Mouse (Mus musculus) hindbrain, embryonic 11.5 days (tissue): ENCODE measurements around the gene Ubr7. TPM values are rescaled to one million over a fixed set of nuclear protein-coding genes. Genes with fewer than 3 reads are reported as not detected.

Source experiments
- ATAC-seq: fragments of 200-750 bp; cut with Nextera tagmentation; 2 replicates; pipeline ENCODE4 v1.8.0; 2017; ENCODE audit warnings: mild to moderate bottlenecking, moderate TSS enrichment, moderate library complexity; ENCODE audit not compliant: low FRiP score
- DNase-seq: peaks from one replicate; pipeline ENCODE4 v3.0.0-alpha.2; 2015; ENCODE audit warnings: low spot score
- H3K27ac ChIP-seq: fragments of 300-500 bp; sonication (generic); 2 replicates; pipeline ENCODE4 v1.5.1; 2014; ENCODE audit warnings: mild to moderate bottlenecking, low read depth, low read length
- H3K27me3 ChIP-seq: fragments of 300-500 bp; sonication (generic); 2 replicates; pipeline ENCODE4 v1.6.1; 2014; ENCODE audit warnings: mild to moderate bottlenecking, low read length, moderate library complexity, mixed read lengths; ENCODE audit not compliant: control insufficient read depth, insufficient read depth
- H3K36me3 ChIP-seq: fragments of 300-500 bp; sonication (generic); 2 replicates; pipeline ENCODE4 v1.6.1; 2014; ENCODE audit warnings: mild to moderate bottlenecking, low read length, moderate library complexity, mixed read lengths; ENCODE audit not compliant: control insufficient read depth, insufficient read depth
- H3K4me1 ChIP-seq: fragments of 300-500 bp; sonication (generic); replicated peaks from 2 replicates; pipeline ENCODE4 v1.6.1; 2014; ENCODE audit warnings: low read length, mixed read lengths; ENCODE audit not compliant: control insufficient read depth, insufficient read depth
- H3K4me2 ChIP-seq: fragments of 300-500 bp; sonication (generic); replicated peaks from 2 replicates; pipeline ENCODE4 v1.6.1; 2014; ENCODE audit warnings: mild to moderate bottlenecking, low read depth, low read length
- H3K4me3 ChIP-seq: fragments of 300-500 bp; sonication (generic); 2 replicates; pipeline ENCODE4 v1.5.1; 2014; ENCODE audit warnings: low read depth, low read length
- H3K9ac ChIP-seq: fragments of 300-500 bp; sonication (generic); 2 replicates; pipeline ENCODE4 v1.6.1; 2014; ENCODE audit warnings: low read depth, low read length
- H3K9me3 ChIP-seq: fragments of 300-500 bp; sonication (generic); 2 replicates; pipeline ENCODE4 v1.6.1; 2016; ENCODE audit warnings: low read length; ENCODE audit not compliant: control insufficient read depth
- WGBS: fragments of 180-500 bp; shearing (Covaris S2); extraction: QIAGEN DNeasy Blood & Tissue Kit; methylation state at CpG from one replicate; pipeline ENCODE4 v1.1.7; 2014; 5-methylcytosine and 5-hydroxymethylcytosine counted together
- polyA plus RNA-seq: library from polyadenylated mRNA; unstranded; fragments of >200 nt; fragmentation: Nextera tagmentation; extraction: Ambion mirVana; gene quantifications from 2 replicates; pipeline ENCODE4 v1.2.1, GENCODE M21; 2014

The Ubr7 gene
- polyA plus RNA-seq, 1 experiment from 2014 or later, result 58.8 TPM

GRCm38 (mm10) chr12:102778151-102778550 is 20.4 kb downstream of the Ubr7 start:
- no peak overlapping the region for H3K9ac ChIP-seq
- H3K4me3 ChIP-seq, result no peak overlapping the region
- DNase-seq, result no peak
- H3K4me2 ChIP-seq, result no peak overlapping the region
- no peak overlapping the region for H3K27ac ChIP-seq
- ATAC-seq, result no peak
- H3K4me1 ChIP-seq, result no peaks in the 10 kb centered on the region
- no peaks in the 10 kb centered on the region for H3K9me3 ChIP-seq
- H3K27me3 ChIP-seq, result no peaks in the 10 kb centered on the region
- WGBS, result 85% methylated on average over 5 of the region's 5 CpGs
- H3K36me3 ChIP-seq, result peaks cover 2% of the 10 kb centered on the region; the same call in 1 of the 2 replicates

GRCm38 (mm10) chr12:102779452-102779851 is 21.7 kb downstream of the Ubr7 start:
- Histone ChIP-seq H3K36me3 (peaks cover 2% of the 10 kb centered on the region; the same call in 1 of the 2 replicates), H3K9ac (no peak overlapping the region)
- 60% methylated on average over 3 of the region's 3 CpGs for WGBS

GRCm38 (mm10) chr12:102782841-102783240 is 25.1 kb downstream of the Ubr7 start:
- Histone ChIP-seq H3K27me3 (no peaks in the 10 kb centered on the region), H3K4me1 (no peaks in the 10 kb centered on the region), H3K36me3 (peaks cover 5% of the 10 kb centered on the region; the same call in 1 of the 2 replicates), H3K4me3 (no peak overlapping the region), H3K27ac (no peak overlapping the region), H3K9ac (no peak overlapping the region), H3K4me2 (no peak overlapping the region), H3K9me3 (no peaks in the 10 kb centered on the region)
- ATAC-seq (no peak), DNase-seq (no peak)
- 95% methylated on average over 5 of the region's 5 CpGs for WGBS

More at GRCm38 (mm10) chr12:102779452-102779851, 21.7 kb downstream of the Ubr7 start:
- Histone ChIP-seq H3K4me3 (no peak overlapping the region), H3K4me1 (no peaks in the 10 kb centered on the region), H3K9me3 (no peaks in the 10 kb centered on the region), H3K27me3 (no peaks in the 10 kb centered on the region), H3K4me2 (no peak overlapping the region), H3K27ac (no peak overlapping the region)
- DNase-seq (peak; percentile 19), ATAC-seq (no peak)

GRCm38 (mm10) chr12:102784899-102785592 is 27.3 kb downstream of the Ubr7 start:
- Histone ChIP-seq H3K36me3 (peaks cover 5% of the 10 kb centered on the region; the same call in 1 of the 2 replicates), H3K9me3 (no peaks in the 10 kb centered on the region), H3K9ac (no peak overlapping the region), H3K4me3 (no peak overlapping the region), H3K27me3 (no peaks in the 10 kb centered on the region), H3K27ac (no peak overlapping the region), H3K4me1 (no peaks in the 10 kb centered on the region), H3K4me2 (no peak overlapping the region)
- WGBS, result 90% methylated on average over 19 of the region's 19 CpGs
- ATAC-seq, result no peak
- DNase-seq, result no peak

- DNase-seq, result no peak
- Histone ChIP-seq H3K27me3 (no peaks in the 10 kb centered on the region), H3K9me3 (no peaks in the 10 kb centered on the region), H3K27ac (no peak overlapping the region), H3K4me2 (no peak overlapping the region), H3K36me3 (peaks cover 5% of the 10 kb centered on the region; the same call in 1 of the 2 replicates), H3K9ac (no peak overlapping the region), H3K4me3 (no peak overlapping the region), H3K4me1 (no peaks in the 10 kb centered on the region)
- whole genome bisulfite sequencing, result 89% methylated on average over 5 of the region's 5 CpGs
- ATAC-seq, result no peak
Measured at GRCm38 (mm10) chr12:102785593-102785985, 27.8 kb downstream of the Ubr7 start.

GRCm38 (mm10) chr12:102787927-102788326 is 30.2 kb downstream of the Ubr7 start:
- H3K27me3 ChIP-seq, result no peaks in the 10 kb centered on the region
- no peak overlapping the region for H3K9ac ChIP-seq
- no peak overlapping the region for H3K4me2 ChIP-seq
- DNase-seq (no peak), ATAC-seq (no peak)
- H3K36me3 ChIP-seq, result peaks cover 5% of the 10 kb centered on the region; the same call in 1 of the 2 replicates
- no peak overlapping the region for H3K27ac ChIP-seq
- no peak overlapping the region for H3K4me3 ChIP-seq
- no peaks in the 10 kb centered on the region for H3K9me3 ChIP-seq
- H3K4me1 ChIP-seq, result no peaks in the 10 kb centered on the region
- 87% methylated on average over 7 of the region's 7 CpGs for WGBS

- Histone ChIP-seq H3K9me3 (no peaks in the 10 kb centered on the region), H3K4me1 (no peaks in the 10 kb centered on the region), H3K36me3 (no peaks in the 10 kb centered on the region), H3K27ac (no peak overlapping the region), H3K27me3 (no peaks in the 10 kb centered on the region), H3K4me3 (no peak overlapping the region), H3K9ac (no peak overlapping the region), H3K4me2 (no peak overlapping the region)
- WGBS, result 96% methylated on average over 2 of the region's 2 CpGs
- ATAC-seq (no peak), DNase-seq (no peak)
Measured at GRCm38 (mm10) chr12:102799528-102799927, 41.8 kb downstream of the Ubr7 start.

- 68% methylated on average over 1 of the region's 1 CpGs for WGBS
- Histone ChIP-seq H3K4me1 (no peaks in the 10 kb centered on the region), H3K27me3 (no peaks in the 10 kb centered on the region), H3K4me2 (no peak overlapping the region), H3K27ac (no peak overlapping the region), H3K9ac (no peak overlapping the region), H3K9me3 (no peaks in the 10 kb centered on the region), H3K36me3 (no peaks in the 10 kb centered on the region), H3K4me3 (no peak overlapping the region)
- DNase-seq (no peak), ATAC-seq (no peak)
Measured at GRCm38 (mm10) chr12:102814858-102815257, 57.1 kb downstream of the Ubr7 start.

- ATAC-seq, result no peak
Measured at GRCm38 (mm10) chr12:102826399-102826798, 68.6 kb downstream of the Ubr7 start.

More at GRCm38 (mm10) chr12:102826399-102826798, 68.6 kb downstream of the Ubr7 start:
- Histone ChIP-seq H3K36me3 (no peaks in the 10 kb centered on the region), H3K9me3 (no peaks in the 10 kb centered on the region), H3K4me1 (no peaks in the 10 kb centered on the region), H3K27me3 (no peaks in the 10 kb centered on the region), H3K4me2 (no peak overlapping the region), H3K4me3 (no peak overlapping the region), H3K27ac (no peak overlapping the region), H3K9ac (no peak overlapping the region)
- WGBS, result 97% methylated on average over 1 of the region's 1 CpGs
- no peak for DNase-seq
